Mouse (Mus musculus) layer of hippocampus, adult 11-12 months (tissue): ENCODE results near the gene Mrpl2.
A peak's percentile ranks its signal among the peaks of the same experiment; 100 is the strongest.

Source experiments
- DNase-seq: peaks from one replicate; pipeline ENCODE4 v3.0.0; 2022; ENCODE audit warnings: low spot score

The Mrpl2 gene

DNA sequence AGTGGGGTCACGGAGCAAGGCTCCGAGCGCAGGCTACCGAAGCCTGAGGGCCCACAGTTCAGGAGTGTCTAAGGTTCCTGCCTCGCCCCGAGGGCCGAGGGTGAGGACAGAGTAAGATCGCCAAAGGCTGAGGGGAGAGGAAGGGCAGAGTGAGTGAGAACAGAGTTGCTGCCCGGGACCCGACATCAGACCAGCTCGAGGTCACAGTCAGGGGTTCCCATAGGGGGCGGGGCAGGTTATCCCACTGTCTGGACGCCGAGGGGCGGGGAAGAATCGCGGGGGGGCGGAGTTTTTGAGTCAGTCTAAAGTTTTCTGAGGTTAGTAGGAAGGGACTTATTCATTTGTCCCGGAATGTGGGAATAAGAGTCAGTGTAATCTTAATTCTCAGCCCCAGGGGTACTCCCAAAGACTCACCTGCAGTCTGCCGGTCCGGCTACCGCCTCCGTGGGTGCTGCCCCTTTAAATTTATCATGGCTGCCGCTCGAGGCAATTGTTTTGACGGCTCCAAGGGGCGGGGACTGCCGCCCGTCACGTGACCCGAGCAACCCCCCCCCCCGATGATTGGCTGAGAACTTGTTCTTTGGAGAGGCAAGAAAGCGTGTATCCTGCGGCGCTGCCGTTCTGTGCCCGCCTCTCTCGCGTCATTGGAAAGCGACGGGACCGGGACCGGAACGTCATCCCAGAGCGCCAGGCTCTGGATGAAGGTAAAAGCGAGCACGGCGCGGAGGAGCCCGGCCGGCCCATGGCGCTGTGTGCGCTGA lies at the start of gene Mrpl2, which contains the start of gene Klc4:
Mrpl2 (plus strand) TSS at position 669 of the 761 bp plus-strand sequence.
Klc4 (minus strand) TSS at position 462 of the 761 bp plus-strand sequence.
- DNase-seq = peak; percentile 99

DNA sequence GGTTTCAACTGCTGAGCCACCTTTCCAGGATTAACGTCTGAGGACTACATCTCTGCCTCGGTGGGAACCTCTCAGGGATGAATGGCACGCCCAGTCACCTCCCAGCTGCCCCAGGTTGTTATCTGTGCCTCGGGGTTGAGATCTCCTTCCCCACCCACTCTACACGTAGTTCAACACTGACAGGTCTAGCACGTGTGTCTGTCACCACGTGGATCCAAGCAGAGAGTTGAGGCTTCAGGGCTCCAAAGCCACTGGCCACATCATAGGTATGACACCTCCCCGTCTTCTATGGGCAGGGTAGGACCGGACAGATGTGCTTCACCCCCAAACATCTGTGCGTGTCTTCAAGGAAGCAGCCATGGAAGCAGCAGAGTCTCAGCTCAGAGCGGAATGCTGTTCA lies 48.1 kb upstream of the Mrpl2 start:
- DNase-seq = no peak

DNA sequence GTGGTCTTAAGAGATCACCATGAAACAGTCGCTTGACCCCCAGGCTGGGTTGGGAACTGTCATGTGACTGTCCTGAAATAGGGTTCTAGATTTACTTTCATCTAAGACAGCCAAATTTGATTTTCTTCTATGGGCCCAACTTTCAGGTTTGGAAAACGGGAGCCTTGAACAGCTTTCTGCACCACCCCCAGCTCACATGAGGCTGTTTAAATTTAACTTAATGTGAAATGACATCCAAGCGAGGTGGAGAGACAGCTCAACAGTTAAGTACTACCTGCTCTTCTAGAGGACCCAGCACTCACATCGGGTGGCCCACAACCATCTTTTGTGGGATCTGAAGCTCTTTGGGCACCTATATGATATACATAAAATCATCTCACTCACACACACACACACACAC lies 47.1 kb upstream of the Mrpl2 start:
- no peak for DNase-seq

DNA sequence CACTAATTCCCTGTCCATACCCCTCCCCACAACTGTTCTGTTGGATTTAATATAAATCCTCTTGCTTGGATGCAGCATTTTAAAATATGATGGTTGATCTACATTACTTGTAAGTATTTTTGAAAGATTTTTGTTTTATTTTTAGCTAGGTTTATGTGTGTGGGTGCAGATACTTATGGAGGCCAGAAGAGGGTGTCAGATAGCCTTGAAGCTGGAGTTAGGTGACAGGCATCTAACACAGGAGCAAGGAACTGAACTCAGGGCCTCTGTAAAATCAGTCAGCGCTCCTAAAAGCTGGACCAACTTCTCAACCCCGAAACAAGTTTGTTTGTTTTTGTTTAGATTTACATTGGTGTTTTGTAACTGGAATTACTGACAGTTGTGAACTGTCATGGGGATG lies 45.5 kb upstream of the Mrpl2 start:
- DNase-seq = no peak

DNA sequence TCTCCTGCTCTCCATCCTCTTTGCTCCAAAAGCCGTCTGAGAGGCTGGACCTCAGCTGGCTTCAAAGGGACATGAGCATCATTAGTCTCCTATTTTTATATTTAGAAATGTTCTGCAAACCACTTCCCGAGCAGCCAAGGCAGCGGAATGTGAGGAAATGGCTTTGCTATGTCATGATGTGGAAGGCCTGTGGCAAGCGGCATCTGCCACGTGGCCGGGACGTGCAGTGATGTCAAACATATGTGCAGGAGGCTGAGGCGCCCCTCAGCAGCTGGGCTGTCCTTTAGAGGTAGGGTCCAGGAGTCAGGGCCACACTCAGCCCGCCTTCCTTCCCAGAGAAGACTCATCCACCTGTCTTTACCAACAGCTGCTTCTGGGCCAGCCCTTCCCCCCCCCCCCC lies 43.8 kb upstream of the Mrpl2 start:
- no peak for DNase-seq

DNA sequence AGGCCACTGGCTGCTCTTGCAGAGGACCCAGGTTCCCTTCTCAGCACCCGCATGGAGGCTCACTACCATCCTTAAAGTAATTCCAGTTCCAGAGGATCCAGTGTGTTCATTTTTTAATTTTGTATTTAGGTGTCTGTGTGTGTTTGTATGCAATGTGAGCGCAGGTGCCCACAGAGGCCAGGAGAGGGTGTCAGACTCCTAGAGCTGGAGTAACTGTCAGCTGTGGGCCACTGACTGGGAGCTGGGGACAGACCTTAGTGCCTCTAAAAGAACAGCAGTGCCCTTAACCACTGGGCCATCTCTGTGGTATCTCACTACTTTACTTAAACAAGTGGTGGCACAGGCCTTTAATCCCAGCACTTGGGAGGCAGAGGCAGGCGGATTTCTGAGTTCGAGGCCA lies 42.8 kb upstream of the Mrpl2 start:
- DNase-seq = no peak

DNA sequence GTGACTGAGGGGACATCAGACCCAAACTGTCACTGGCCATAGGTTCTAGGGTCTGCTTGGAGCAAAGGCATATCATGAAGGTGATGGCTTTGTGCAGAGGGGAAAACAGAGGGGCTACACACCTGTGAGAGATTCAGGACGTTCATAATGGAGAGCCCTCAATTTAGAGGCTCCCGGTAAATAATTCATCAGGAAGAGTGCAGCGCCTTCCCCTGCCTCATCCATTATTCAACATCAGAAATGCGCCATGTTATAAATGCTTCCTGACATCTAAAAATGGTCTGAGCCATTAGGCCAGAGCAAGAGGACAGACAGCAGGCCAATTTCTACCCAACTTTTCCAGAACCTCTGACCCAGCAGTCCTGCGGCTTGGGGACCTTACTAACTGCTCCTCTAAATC lies 40.9 kb upstream of the Mrpl2 start:
- DNase-seq = no peak

DNA sequence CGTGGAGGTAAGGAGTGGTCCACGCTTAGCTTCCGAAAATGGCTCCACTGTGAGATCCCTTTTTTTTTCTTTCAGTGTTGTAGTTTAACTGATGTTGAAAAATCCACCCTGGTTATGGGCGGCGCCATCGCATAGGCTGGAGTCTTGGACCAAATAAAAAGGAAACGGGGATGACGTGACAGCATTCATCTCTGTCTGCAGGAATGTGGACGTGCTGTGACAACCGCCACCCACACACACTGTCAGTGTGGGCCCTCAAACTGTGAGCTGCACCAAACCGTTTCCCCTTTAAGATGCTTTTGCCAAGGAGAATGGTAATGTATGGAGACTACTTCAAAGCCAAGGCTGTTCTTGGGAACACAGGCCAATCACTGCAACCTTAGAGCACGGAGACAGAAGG lies 40.0 kb upstream of the Mrpl2 start:
- no peak for DNase-seq

DNA sequence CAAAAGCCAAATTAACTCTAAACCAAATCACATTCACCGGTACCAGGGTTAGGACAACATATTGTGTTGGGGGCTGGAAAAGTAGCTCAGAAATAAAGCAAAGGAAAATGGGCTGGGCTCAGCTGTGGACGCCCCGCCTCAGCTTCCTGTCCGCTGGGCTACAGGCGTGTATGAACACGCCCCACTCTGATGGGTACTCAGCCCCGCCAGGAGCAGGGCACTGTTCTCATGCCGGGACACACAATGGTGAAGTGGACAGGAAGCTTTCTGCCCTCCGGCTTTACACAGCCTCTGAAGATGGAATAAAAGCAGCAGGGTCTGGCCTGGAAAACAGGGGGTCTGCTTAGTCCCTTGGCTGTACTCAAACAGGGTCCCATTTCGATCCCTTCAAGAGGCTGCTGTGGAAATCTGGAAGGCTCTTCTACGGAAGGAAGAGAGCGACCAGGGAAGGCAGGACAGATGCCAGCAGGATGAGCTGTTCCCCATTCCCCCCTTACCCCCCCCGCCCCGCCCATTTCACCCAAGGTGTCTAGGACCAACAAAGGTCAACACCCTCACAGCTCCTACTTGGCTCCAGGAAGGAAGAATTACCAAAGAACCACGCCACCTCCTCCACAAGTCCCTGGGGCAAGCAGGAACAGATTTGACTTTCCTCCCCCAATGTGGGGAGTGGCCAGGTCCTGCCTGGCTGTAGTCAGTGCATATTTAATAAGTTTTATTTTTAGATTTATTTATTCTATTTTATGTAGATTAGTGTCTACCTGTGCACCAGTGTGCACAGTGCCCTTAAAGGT lies 36.1 kb upstream of the Mrpl2 start:
- DNase-seq = no peak

DNA sequence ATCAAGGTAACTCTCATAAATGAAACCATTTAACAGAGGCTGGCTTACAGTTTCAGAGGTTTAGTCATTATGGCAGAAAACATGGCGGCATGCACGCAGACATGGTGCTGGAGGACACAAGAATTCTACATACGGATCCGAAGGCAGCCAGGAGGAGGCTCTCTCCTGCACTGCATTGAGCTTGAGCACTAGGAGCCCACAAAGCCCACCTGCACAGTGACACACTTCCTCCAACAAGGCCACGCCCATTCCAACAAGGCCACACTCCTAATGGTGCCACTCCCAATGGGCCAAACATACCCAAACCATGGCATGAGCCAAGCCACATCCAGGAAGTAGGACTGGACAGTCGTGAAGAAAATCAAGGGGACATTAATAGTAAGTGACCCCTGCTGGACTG lies 34.7 kb upstream of the Mrpl2 start:
- DNase-seq = no peak

DNA sequence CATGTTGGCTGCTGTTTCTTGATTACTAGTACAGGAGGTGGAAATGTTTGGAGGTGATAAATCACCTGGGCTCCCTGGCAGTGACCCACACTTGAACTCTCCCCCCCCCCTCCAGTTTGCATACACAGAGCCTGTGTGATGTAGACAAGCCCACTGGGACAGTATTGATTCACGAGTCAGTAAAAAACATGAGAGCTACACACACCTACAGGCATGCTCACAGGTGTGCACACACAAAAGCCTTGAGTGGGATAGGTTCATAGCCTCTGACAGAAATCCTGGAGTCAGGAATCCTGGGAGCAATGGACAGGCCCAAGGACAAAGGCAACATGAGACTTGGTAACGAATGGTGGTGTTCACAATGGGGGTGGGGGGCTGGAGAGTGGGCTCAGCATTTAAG lies 33.8 kb upstream of the Mrpl2 start:
- DNase-seq = no peak

DNA sequence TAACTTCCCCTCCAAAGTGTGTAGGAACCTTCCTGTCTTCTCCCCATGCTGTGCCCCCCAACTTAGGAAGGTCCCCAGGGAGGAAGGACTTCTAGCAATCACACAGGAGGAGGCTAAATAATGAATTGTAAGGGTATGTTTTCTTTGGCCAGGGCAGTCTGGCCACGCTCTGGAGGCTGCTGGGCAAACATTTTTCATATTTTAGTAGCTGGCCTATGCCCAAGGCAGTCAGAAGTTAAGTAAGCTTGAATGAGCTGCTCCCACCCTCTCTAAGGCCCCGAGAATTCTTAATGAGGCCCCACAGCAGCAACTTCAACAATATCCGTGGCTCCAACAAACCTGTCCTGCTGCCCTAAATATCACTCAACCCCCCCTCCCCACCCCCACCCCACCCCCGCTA lies 33.2 kb upstream of the Mrpl2 start:
- no peak for DNase-seq

DNA sequence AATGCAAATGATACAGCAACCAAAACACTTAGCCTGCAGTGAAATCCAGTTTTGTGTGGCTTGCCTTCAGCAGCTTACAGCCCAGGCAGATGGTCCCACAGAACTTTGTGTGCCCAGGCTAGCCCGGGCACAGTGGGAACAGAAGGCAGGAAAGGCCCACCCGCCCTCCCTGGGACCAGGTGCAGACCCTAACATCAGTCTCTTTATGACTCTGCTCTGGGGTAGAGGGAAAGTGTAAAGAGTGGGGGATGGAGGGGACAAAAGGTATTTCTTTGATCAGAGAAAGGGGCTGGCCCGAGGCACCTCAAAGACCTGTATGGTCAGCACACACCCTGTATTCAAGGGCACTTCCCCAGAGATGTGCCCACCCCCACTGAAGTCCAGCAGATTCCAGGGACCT lies 32.8 kb upstream of the Mrpl2 start:
- DNase-seq = no peak

DNA sequence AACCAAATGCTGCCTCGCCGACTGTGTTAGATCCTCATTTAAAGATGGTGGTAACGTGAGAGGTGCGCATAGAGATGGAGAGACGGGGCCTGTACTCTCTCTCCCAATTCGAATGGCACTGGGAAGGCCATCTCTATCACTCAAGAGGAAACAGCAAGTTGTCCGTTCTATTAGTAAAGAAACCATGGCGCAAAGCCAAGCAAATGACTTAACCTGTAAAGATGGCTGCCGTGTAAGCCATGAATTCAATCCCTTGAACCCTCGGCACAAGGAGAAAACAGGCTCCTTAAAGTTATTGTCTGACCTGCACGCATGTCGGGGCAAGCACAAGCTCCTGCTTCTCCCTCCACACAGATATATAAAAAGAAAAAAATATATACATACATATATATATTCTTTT lies 28.2 kb upstream of the Mrpl2 start:
- no peak for DNase-seq

DNA sequence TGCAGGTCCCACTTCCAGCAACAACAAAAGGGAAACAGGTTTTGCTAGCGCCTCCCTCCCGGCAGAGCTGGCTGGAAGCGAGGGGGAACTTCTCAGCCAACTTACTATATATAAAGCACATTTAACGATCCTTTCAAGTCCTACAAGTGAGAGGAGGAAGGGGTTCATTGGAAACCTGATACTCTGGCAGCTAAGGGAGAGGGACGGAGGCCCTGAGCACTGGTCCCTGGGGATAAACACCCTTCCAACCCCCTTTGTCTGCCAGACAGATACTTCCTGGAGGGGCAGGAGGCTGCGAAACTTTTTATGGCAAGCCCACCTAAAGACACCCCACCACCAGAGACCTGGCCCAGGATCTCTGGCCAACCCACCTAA lies 27.6 kb upstream of the Mrpl2 start:
- DNase-seq = no peak

DNA sequence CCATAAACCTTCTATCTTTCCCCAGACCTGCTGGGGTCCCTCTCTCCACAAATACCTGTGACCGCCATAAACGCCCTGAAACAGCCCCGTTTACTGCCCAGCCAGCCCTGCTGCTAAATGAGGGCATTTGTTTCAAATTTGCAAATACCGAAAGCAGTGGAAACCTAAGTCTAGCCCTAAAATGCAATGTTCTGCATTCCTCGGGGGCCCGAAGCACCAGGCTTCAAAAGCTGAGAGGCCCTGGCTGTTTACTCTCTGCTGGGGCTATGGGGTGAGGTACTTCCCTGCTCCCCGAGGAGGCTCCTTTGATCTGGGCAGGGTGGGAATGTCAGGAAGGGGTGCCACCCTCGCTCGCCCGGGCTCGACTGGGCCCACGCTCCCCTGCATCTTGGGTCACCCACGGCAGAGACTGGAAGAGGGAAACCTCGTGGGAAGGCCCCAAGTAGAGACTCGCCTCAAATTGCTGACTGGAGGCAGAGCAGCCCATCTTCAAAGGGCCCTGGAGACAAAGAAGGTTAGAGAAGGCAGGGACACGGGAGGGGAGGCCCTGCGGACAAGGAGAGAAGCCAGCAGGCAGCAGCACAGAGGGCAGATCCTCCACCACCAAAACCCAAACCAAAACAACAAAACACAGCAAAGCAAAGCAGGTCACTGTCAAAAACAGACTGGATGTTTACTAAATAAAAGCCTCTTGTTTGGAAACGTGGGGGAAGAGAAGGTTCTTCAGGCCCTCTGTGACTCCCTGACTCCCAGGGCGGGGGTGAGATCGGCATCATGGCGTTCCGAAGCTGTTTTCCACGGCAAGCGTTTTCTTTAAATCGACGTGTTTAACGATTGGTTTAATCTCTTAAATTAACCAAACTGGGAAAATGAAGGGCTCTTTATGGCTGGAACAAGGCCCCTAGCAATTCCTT lies 27.0 kb upstream of the Mrpl2 start:
- DNase-seq = no peak

DNA sequence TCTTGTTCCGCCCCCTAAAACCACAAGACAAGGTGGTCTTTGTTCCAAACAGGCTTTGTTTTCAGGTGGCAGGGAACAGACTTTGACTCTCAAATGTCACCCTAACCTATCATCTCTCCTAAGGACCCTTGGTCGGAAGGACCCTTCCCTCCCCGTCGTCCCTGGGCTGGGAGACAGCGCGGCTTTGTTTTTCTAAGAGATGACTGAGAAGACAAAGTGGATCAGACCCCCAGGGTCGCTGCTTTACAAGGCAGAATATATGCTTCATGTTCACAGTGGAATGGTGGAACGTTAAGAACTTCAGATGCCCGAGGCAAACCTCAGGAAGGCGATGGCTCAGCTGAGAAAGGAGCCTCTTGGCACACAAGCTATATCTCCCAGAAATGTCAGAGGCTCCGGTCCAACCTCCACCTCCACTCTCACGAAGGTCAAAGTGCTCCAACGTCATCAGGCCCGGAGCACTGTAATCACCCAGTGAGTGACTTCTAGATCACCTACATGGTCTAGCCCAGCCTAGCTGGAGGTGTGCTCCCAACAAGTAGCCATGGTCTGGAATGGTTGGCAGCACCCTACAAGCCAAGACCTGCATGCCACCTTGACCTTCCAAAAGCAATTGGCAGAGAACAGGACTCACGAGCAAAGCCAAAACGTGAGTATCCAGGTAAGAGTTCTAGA lies 26.2 kb upstream of the Mrpl2 start:
- no peak for DNase-seq

DNA sequence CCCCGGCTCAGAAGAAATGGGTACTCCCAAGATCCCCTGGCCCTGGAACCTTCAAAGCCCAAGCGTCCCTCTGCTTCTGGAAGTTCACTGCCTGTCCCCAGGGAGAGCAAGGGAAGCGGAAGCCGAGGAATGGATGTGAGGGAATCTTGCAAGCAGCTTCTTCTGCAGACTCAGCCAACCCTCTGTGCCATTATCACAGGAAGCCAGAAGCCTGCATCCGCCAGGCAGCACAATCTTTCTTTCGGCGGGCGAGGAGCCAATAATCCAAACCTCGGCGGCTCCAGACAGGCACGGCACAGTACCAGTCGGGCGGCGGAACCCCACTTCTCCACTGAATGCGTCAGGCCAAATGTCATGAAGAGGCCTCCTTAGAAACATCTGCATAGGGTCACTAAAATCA lies 24.7 kb upstream of the Mrpl2 start:
- DNase-seq = peak; percentile 54

DNA sequence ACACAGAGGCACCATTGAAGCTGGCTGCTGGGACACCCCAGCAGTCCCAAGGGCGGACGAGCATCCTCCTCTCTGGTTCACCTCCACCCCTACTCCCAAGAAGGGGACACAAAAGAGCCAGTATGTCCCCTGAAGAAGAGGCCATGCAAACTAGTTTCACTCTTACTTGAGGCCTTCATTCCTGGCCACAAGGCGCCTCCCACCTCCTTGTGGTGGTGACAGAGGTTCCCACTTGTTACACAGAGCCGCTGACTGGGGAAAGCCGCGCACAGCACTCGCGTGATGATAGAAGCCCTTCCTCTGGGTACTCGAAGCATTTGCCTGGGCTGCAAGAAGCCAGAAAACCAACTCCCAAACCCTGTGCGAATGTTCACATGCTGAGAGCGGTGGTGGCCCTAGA lies 23.8 kb upstream of the Mrpl2 start:
- no peak for DNase-seq

DNA sequence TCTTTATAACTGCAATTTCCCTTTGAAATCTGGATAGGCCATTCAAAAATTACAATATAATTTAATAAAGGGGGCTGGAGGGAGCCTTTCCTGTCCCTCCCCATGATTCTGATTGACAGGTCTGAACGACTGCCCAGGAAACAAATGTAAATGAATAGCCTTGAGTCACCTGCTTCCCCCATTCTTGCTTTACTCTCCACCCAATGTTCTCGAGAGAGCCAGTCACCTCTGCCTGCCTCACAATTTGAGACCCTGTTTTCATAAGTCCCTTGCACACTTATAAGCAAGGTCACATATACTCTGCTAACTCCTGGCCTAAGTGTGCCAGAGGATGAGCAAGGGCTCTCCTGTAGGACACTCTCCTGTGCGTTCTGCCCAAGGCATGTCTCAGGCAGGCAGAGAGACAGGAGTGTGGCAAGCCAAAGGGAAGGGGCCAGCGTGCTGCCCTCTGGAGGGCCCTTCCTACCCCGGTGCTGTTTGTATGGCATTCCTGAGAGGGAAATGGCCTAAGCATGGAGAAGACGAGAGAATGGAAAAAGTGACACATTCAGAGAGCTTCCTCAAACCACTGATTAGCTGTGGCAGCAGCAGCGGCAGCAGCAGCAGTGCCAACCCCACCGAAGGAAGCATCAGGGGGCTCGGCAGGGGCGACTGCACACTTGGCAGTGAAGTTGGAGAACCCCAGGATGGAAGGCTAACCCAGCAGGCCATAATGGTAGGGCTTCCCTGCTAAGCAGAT lies 22.0 kb upstream of the Mrpl2 start:
- DNase-seq = peak; percentile 23

DNA sequence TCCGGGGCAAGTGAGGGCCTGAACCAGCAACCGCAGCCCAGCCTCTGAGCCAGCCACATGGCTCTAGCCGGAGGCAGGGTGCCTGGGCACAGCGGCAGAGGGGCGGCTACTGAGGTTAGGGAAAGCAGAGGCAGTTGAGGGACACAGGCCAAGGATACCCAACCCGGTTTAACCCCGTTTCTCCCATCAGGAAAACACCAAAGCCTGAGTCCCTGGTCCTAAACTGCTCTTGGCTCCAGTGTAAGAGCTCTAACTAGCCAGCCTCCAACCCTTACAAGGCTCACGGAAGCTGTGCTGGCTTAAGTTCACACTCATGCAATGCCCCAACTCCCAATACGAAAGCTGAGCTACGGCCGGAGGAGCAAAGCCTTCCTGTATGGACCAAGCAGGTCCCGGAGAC lies 21.4 kb upstream of the Mrpl2 start:
- no peak for DNase-seq
